Mouse (Mus musculus): ENCODE measurements around the gene Pgbd1.

DNA sequence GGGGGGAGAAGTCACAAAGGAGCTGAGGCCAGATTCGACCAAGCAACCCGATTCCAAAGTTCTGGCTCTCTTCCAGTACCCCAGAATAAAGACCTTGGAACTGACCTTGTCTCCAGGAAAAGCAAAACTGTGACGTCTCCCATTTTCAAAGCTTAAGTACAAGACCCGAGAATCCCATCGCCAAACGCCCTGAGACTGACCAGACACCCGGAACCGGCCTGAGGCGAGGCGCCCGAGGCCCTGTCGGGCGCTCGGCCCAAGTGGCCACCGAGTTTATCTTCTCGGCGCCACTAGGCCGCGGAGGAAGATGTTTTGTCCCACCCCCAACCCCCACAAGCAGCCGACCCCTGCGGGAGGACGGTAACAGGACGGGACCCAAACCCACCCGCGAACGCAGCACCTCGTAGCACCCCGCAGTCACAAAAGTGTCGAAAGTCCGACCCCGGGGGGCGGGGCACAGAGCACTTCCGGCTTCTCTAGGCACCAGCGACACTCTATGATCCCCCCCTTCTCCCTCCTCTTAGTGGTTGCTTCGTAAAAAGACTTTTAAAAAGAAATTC, 38.5 kb downstream of the Pgbd1 start, which contains the start of gene Zkscan3:
- no peak for TF ChIP-seq CTCF (conservative IDR thresholded peaks at IDR 0.05; ENCODE audit: insufficient read depth, insufficient read length, low read depth, low read length)
- no peak for TF ChIP-seq POLR2A (IDR thresholded peaks at IDR 0.05; ENCODE audit: low read depth, low read length)
